Mouse (Mus musculus): ENCODE data around the gene Mlxip. TPM values are rescaled to one million over a fixed set of nuclear protein-coding genes. Genes with fewer than 3 reads are reported as not detected.

Gene Mlxip
- polyA plus RNA-seq, 1 experiment: 0.09 TPM

DNA sequence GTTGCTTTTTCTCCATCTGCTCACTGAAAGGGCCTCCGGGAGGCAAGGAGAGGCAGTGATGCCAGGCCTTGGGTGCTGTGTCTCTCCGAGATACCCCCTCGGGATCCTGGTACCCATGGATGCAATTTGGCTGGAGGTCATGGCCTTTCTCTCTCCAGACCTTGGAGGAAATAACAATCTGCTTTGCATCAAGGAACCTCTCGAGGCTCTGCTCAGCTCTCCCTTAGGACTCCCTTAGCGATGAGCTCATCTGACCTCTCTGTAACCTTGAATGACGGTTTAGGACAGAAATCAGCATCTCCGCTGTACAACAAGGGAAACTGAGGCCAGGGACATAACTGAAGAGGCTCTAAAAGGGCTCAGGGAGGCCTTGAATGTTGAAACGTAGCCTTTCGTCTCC, 15.9 kb upstream of the Mlxip start:
- Histone ChIP-seq H3K36me3 (ENCODE audit: control insufficient read depth) (peaks cover 8% of the 10 kb centered on the region), H3K9me3 (ENCODE audit: control insufficient read depth, low read length) (no peaks in the 10 kb centered on the region), H3K27me3 (ENCODE audit: control insufficient read depth) (peaks cover 21% of the 10 kb centered on the region), H3K4me3 (replicated peaks) (no peak overlapping the region), H3K4me1 (ENCODE audit: control insufficient read depth) (peaks cover 3% of the 10 kb centered on the region)
- TF ChIP-seq GATA1 (IDR thresholded peaks at IDR 0.05; ENCODE audit: low read length) (no peak), TAL1 (IDR thresholded peaks at IDR 0.05; ENCODE audit: low read length) (no peak)

DNA sequence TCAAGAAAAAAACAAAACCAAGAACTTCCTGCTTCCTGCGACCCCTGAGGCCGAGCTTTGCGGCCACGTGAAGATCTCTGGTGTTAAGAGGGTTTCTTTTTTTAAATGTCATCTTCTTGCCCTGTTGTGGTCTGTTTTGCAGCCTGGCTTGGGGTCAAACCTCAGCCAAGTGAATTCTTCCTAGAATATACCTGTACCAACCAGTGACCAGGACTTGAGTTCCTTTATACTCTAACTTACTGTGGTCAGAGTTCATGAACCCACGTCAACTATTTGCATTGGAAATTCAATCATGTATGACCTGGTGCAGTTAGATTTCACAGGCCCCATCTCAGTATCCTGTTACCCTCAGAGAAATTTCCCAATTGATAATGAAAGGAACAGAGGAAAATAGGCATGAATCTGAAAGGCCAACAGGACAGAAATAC, 15.1 kb upstream of the Mlxip start:
- peaks cover 26% of the 10 kb centered on the region for H3K27me3 ChIP-seq (ENCODE audit: control insufficient read depth)
- TF ChIP-seq TAL1 (IDR thresholded peaks at IDR 0.05; ENCODE audit: low read length) (no peak), GATA1 (IDR thresholded peaks at IDR 0.05; ENCODE audit: low read length) (no peak)
- H3K4me1 ChIP-seq (ENCODE audit: control insufficient read depth): peaks cover 3% of the 10 kb centered on the region
- peaks cover 4% of the 10 kb centered on the region for H3K36me3 ChIP-seq (ENCODE audit: control insufficient read depth)
- H3K9me3 ChIP-seq (ENCODE audit: control insufficient read depth, low read length): peaks cover 3% of the 10 kb centered on the region
- no peak overlapping the region for H3K4me3 ChIP-seq (replicated peaks)

DNA sequence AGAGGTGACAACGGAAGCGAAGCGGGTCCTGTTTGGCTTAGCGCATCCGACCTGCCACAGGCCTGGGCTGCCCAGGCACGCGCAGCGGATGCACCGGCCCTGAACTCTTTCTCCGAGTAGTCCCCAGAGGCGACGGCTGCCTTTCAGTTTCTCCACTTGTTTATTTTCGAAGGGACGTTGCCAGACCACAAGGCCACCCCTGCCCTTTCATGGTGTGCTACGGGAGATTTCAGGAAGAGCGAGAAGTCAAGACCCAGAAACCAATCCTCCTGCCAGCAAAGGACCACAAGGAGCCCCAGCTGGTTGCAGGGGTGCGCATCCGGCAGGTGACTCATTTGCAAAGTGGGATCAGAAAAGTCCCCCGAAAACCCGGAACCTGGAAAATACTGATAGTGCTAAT, 12.6 kb upstream of the Mlxip start:
- peaks cover 26% of the 10 kb centered on the region for H3K27me3 ChIP-seq (ENCODE audit: control insufficient read depth)
- TF ChIP-seq TAL1 (IDR thresholded peaks at IDR 0.05; ENCODE audit: low read length) (no peak), GATA1 (IDR thresholded peaks at IDR 0.05; ENCODE audit: low read length) (no peak)
- H3K36me3 ChIP-seq (ENCODE audit: control insufficient read depth): no peaks in the 10 kb centered on the region
- peaks cover 3% of the 10 kb centered on the region for H3K4me1 ChIP-seq (ENCODE audit: control insufficient read depth)
- H3K4me3 ChIP-seq (replicated peaks): no peak overlapping the region
- H3K9me3 ChIP-seq (ENCODE audit: control insufficient read depth, low read length): peaks cover 3% of the 10 kb centered on the region

DNA sequence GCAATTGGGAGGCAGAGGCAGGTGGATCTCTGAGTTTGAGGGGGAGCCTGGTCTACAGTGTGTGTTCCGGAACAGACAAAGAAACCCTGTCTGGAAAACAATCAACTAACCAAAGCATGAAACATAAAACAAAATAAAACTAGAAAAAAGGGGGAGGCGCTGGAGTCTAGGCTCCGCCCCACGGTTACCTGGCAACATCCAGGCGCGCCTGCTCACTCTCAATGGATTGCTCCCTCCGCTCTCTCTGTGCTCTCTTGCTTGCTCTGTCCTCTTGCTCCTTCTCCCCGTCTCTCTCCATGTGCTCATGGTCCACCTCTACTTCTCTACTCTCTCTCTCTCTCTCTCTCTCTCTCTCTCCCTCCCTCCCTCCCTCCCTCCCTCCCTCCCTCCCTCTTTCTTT, 11.9 kb upstream of the Mlxip start:
- Histone ChIP-seq H3K4me3 (replicated peaks) (no peak overlapping the region), H3K9me3 (ENCODE audit: control insufficient read depth, low read length) (peaks cover 3% of the 10 kb centered on the region), H3K36me3 (ENCODE audit: control insufficient read depth) (no peaks in the 10 kb centered on the region), H3K27me3 (ENCODE audit: control insufficient read depth) (peaks cover 26% of the 10 kb centered on the region), H3K4me1 (ENCODE audit: control insufficient read depth) (peaks cover 3% of the 10 kb centered on the region)
- no peak for TF ChIP-seq GATA1 (IDR thresholded peaks at IDR 0.05; ENCODE audit: low read length)
- TF ChIP-seq TAL1 (IDR thresholded peaks at IDR 0.05; ENCODE audit: low read length): no peak

DNA sequence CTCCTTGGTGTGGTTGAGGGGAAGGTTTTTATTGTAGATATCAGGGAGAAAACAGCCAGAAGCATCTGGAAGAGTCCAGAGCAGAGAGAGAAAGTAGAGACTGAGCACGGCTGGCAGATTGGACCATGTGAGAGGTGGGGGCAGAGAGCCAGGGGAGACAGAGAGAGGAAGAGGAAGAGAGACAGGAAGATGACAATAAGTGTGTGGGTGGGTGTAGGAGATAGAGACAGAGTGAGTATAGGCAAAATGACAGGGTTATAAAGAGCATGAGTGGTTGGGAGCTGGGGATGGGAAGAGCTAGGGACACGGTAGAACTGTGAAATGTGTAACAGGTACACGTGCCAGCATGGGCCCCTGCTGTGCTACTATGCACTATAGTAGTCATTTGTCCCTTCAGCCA, 6.1 kb upstream of the Mlxip start:
- H3K4me3 ChIP-seq (replicated peaks): no peak overlapping the region
- peaks cover 7% of the 10 kb centered on the region for H3K4me1 ChIP-seq (ENCODE audit: control insufficient read depth)
- H3K36me3 ChIP-seq (ENCODE audit: control insufficient read depth): no peaks in the 10 kb centered on the region
- TF ChIP-seq GATA1 (IDR thresholded peaks at IDR 0.05; ENCODE audit: low read length) (no peak), TAL1 (IDR thresholded peaks at IDR 0.05; ENCODE audit: low read length) (no peak)
- H3K9me3 ChIP-seq (ENCODE audit: control insufficient read depth, low read length): peaks cover 3% of the 10 kb centered on the region
- peaks cover 16% of the 10 kb centered on the region for H3K27me3 ChIP-seq (ENCODE audit: control insufficient read depth)

DNA sequence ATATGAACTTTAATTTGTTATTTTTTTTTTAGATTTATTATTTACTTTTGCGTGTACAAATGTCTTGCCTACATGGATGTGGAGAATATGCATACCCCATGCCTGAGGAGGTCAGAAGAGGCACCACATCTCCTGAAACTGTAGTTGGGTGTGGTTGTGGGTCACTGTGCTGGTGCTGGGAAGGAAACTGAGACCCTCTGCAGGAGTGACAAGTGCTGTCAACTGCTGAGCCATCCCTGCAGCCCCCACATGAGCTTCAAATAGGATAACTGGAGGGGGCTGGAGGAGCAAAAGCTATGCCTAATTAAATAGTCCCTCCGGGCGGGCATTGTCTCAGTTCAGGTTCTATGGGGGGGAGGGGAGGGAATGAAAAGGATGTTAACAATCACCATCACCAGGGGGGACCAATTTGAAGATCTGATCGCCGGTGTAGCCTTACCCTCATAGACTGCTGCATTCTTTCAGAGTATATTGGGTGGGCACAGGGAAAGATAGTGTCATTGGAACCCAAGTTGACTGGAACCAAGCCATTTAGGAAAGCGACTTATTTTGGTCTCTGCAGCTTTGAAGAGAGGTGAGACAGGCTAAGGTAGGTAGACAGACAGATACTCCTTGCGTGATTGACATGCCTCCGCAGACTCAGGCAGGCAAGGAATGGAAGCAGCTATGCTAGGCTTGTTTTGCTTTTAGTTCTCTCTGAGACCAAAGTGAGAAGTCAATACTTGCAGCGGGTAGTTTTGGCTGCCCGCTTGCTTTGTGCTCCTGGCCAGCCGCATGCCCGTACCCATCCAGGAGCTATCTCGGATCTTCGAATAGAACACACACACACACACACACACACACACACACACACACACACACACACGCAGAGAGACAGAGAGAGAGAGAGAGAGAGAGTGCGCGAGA, 3.8 kb upstream of the Mlxip start:
- H3K9me3 ChIP-seq (ENCODE audit: control insufficient read depth, low read length): no peaks in the 10 kb centered on the region
- TF ChIP-seq GATA1 (IDR thresholded peaks at IDR 0.05; ENCODE audit: low read length) (no peak), TAL1 (IDR thresholded peaks at IDR 0.05; ENCODE audit: low read length) (no peak)
- H3K4me1 ChIP-seq (ENCODE audit: control insufficient read depth): peaks cover 26% of the 10 kb centered on the region
- no peak overlapping the region for H3K4me3 ChIP-seq (replicated peaks)
- H3K36me3 ChIP-seq (ENCODE audit: control insufficient read depth): no peaks in the 10 kb centered on the region
- H3K27me3 ChIP-seq (ENCODE audit: control insufficient read depth): peaks cover 11% of the 10 kb centered on the region

DNA sequence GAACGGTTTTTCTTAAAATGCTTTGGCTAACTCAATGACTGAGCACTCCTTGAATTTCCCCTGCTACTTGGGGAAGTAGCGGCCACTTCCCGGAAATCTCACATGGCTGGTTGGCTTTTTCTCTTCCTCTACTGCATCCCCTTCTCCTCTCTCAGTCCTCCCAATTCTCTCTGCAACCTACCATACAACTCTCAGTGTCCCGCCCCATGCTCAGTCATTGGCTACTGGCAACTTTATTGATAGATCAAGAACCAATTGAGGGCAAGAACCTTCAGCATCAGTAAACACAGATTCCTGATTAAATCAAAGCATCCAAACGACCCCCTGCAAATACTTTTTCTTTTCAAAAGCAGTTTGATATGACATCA, 3.2 kb upstream of the Mlxip start:
- TF ChIP-seq GATA1 (IDR thresholded peaks at IDR 0.05; ENCODE audit: low read length) (no peak), TAL1 (IDR thresholded peaks at IDR 0.05; ENCODE audit: low read length) (no peak)
- Histone ChIP-seq H3K4me3 (replicated peaks) (no peak overlapping the region), H3K36me3 (ENCODE audit: control insufficient read depth) (no peaks in the 10 kb centered on the region), H3K27me3 (ENCODE audit: control insufficient read depth) (peaks cover 11% of the 10 kb centered on the region), H3K9me3 (ENCODE audit: control insufficient read depth, low read length) (no peaks in the 10 kb centered on the region), H3K4me1 (ENCODE audit: control insufficient read depth) (peaks cover 33% of the 10 kb centered on the region)

DNA sequence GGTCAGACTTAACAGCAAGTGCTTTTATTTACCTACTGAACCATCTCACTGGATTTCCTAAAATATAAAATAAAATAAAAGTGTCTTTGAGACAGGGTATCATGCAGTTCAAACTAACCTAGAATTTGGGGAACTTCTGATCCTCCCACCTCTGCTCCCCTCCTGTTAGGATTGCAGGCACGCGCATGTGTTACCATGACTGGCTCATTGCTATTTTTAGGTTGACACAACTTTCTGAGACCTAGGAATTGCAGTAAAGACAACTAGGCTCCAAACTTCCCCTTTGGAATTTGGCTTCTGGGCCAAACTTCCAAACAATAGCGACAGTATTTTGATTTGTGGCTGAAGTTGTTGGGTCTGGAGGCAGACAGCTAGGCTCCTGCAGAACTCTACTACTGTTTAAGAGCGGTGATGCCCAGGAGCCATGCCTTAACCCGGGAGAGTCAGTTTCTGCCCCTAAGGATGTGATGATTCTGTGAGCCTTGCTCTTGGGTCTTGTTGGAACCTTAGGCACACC, 754 bp upstream of the Mlxip start:
- H3K4me1 ChIP-seq (ENCODE audit: control insufficient read depth): peaks cover 46% of the 10 kb centered on the region
- peaks cover 7% of the 10 kb centered on the region for H3K27me3 ChIP-seq (ENCODE audit: control insufficient read depth)
- TF ChIP-seq TAL1 (IDR thresholded peaks at IDR 0.05; ENCODE audit: low read length) (no peak), GATA1 (IDR thresholded peaks at IDR 0.05; ENCODE audit: low read length) (no peak)
- H3K36me3 ChIP-seq (ENCODE audit: control insufficient read depth): no peaks in the 10 kb centered on the region
- peak overlapping the region; percentile 83 for H3K4me3 ChIP-seq (replicated peaks)
- H3K9me3 ChIP-seq (ENCODE audit: control insufficient read depth, low read length): no peaks in the 10 kb centered on the region

DNA sequence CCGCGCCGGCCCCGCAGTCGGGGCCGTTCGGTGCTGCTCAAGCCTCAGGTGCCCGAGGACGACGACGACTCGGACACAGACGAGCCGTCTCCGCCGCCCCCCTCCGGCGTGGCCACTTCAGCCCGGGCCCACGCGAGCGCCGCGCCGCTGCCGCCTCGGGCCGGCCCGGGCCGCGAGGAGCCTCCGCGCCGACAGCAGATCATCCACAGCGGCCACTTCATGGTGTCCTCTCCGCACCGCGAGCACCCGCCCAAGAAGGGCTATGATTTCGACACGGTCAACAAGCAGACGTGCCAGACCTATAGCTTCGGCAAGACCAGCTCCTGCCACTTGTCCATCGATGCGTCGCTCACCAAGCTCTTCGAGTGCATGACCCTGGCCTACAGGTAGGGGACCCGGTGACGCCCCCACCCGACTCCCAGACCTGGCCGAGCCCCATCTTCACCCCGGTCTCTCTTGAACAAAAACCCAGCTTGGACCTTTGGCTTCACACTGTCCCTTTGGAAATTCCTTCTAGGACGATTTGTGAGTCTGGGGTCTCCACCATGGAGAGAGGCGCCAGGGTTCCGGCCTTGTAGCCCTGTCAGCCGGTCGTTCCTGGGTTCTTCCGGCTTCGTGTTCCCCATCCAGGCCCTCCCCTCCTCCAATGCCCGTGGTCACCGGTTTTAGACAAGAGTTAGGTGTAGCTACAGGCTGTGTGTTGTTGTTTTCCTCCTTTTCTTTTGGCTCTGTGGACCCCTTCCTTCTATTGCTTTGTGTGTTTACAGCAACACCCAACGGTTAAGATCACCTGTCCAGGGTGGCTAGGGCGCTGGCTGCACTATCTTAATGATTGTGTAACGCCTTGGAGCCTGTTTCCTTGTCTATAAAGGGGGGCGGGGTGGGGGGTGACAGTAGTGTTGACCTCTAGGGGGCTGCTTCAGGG, 621 bp downstream of the Mlxip start:
- no peaks in the 10 kb centered on the region for H3K9me3 ChIP-seq (ENCODE audit: control insufficient read depth, low read length)
- H3K36me3 ChIP-seq (ENCODE audit: control insufficient read depth): no peaks in the 10 kb centered on the region
- no peak for TF ChIP-seq TAL1 (IDR thresholded peaks at IDR 0.05; ENCODE audit: low read length)
- no peak for TF ChIP-seq GATA1 (IDR thresholded peaks at IDR 0.05; ENCODE audit: low read length)
- peaks cover 7% of the 10 kb centered on the region for H3K27me3 ChIP-seq (ENCODE audit: control insufficient read depth)
- H3K4me3 ChIP-seq (replicated peaks): peak overlapping the region; percentile 83
- H3K4me1 ChIP-seq (ENCODE audit: control insufficient read depth): peaks cover 46% of the 10 kb centered on the region

Measured in erythroblast, embryonic 14.5 days (primary cell).